Mouse (Mus musculus) left cerebral cortex, adult 18-20 months (tissue): ENCODE measurements around the gene Nrgn. TPM values are rescaled to one million over a fixed set of nuclear protein-coding genes. Genes with fewer than 3 reads are reported as not detected.

Experiments
- DNase-seq, 2 experiments: peaks; one replicate each; pipeline ENCODE4 v3.0.0; 2021 to 2022; ENCODE audit warnings: low spot score in 2 of 2, mixed read lengths in 1 of 2
- total RNA-seq, 2 experiments: library from RNA; stranded (reverse); gene quantifications; 2 replicates each; pipeline ENCODE4 v1.2.3; 2021

Nrgn gene
- total RNA-seq, 2 experiments from 2014 or later: 1,653 to 1,729 TPM

DNA sequence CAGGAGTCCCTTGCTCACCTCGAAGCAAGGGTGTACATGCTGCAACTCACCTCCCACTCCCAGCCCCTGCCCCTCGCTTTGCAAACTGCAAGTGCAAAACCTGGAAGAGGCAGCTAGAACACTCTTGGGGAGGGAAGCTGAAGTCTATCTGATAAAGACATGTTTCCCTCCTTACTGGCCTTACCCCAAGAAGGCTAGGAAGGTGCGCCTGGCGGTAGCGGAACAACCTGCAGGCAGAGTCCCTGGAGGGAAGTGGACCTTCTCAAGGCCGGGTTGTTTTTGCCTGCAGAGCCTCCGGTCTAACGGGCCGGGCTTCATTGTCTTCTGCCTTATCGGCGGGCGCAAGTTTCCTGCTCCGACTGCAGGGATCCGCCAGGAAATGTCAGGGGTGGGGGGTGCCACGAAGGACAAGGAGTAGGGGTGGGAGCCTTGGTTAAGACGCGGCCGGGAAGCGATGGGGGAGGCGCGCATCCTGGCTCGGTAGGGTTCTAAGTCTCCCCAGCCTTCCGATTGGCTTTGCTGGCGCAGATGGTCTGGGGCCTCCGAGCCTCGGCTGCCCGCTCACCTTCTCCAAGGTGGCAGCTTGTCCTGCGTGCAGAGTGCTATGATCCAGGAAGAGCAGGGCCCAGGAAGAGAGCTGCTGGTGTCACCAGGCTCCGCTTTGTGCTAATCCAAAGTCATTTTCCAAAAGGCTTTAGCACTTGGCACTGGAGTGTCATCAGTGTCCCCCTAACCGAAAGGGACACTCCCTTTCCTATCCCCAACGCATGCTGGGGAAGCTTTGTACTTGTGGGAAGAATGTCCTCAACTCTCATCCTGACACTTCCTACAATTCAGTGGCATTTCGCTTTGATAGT, 22.4 kb downstream of the Nrgn start:
- DNase-seq: no peak

DNA sequence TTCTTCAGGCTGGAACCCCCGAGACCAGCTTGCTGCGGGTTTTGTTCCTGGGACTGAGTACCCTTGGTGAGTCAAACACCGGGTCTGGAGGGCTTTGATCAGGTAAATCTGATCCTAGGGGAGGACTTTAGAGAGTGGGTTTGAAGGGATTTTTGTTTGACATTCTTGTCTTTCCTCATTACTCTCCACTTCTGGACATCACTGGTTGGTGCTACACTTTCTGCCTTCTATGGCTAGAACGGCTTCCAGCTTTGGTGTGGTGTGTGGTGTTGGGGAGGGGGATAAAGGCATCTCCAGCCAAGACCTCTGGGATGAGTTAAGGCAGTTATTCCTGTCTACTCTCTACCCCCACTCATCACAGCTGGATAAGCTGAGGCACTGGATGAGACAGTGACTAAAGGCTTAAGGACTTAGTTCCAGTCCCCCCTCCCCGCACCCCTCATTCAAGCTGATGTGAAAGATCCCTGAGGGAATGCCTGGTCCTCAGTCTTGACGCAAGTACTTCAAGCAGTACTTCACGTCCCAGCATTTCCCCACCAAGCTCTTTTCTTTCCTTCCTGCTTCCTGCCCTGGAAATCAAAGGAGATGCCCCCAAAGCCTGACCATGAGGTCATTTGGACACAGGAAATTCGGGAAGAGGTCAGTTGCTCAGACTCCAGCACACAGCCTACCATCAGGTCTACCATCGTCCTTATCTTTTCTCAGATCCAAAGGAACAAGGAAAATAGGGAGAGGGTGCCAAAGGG, 24.3 kb downstream of the Nrgn start:
- DNase-seq: no peak

DNA sequence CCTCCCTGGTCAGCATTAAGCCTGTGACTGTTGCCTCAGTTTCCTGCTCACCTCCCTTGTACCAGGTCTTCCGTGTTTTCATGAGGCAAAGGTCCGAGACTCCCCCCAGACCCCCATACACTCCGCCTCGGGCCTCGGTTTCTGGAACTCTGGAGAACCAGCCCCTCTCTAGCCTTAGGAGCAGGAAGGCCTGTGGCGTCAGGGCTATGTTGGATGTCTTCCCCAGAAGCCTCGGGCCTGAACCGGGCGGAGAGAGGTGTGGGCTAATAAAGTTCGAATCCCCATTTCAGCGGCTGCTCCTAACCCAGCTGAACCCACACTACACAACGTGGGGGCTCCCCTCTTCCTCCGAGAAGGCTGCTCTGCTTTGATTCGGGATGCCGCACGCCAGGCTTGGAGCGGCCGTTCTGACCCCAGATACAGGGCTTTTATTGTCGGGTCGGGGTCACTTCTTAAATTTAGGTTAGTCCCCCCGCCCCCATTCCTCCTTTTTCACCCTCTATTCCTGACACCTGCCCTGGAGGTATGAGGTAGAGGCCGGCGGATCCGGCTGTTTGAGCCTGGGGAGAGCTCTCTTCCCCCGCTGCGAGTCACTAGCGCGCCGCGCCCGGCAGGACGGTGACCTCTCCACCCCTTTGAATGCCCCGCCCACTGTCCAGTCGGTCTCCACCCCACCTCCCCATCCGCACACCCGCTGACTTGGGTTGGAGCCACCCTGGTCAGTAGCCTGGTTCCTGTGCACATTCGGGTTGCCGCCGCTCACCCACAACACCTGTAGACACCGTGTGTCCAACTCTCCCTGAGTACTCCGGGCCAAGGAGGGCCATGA, 25.1 kb downstream of the Nrgn start, which contains the start of gene Esam:
Gene Esam (plus strand): TSS at position 683 of the 829 bp plus-strand sequence.
- no peak for DNase-seq

DNA sequence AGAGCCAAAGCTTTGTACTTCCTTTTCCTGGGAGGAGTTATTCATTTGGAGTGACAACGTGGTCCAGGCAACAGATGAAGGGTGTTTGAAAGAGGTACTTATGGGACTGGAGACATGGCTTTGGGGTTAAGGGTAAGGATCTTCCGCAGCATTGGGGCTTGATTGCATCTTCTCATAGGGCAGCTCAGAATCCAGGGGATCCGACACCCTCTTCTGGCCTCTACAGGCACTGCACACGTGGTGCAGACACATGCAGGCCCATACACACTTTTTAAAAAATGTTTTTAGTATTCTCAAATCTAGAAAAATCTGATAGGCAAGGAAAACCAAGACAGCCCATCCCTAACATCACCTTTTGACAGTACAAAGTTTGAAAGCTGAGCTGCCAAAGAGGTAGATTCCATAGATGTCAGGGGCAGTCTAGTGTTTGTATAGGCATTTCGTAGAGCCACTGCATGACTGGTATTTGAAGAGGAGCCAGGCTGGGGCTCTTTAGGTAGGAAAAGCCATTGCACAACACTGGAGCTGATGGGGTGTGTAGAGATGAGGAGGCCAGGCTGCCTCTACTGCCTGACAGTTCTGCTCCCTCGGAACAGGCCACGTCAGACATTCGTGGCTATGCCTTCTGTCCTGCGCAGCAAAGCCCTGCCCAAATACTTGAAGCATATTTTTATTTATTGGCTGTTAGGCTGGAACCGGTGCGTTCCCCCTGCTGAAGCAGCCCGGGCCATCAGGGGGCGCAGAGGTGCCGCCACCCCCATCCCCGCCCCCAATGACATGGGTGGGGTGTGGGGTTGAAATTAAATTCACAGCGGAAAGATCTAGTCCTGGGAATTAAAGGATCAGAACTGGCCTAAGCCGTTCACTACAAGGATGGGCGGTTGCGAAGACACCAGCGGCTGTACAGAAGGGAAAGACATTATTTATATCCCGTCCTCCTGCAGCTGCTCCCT, 26.0 kb downstream of the Nrgn start:
- DNase-seq: no peak

DNA sequence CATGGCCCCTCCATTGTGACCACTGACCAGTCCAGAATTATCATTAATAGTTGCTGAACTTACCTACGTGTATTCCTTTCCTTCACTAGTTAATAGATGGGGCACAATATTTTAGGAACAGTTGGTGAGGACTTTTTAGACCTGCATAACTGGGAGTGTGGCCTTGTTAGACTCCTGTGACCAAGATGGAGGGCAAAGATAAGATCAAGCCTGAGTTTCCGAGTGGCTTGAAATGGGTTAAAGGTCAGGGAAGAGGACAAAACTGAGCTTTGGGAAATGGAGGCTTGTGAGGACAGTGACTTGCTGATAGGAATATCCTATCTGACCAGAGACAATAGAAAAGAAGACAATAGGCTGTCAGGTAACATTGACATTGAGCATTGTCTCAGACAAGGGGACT, 27.2 kb downstream of the Nrgn start:
- DNase-seq: no peak

DNA sequence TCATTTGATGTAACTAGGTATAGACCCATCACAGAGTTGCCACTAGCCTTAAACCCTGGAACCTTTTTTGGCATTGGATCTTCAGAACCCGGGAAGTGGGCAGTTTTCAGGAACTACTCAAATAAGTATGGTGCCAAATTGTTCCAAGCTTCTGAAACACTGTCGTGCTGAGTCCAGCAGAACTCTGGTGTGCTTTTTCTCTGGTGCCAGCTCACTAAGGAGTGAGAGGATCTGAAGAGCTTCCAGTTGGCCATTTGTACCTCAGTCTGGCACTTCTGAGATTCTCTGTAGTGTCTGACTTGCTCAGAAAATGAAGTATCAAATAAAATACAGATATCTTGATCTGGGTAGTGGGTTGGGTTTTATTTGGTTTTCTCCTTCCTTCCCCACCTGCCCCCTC, 32.7 kb downstream of the Nrgn start:
- no peak for DNase-seq

DNA sequence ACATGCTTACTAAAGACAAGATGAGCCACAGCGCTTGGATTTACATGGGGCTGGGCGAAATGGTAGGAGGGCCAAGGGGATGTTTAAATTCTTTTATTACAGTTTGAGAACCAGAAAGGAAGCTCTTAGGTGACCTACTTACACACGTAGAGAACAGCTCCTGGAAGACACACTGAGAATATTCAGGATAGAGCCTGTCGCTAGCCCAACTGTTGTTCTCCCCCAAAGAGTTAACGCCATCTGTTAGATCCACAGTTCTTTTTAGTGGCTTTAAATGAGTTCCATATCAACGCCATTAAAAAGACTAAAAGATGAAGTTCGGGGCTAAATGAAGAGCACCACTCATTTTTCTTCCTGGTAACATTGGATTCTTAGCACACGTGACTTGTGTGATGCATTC, 33.7 kb downstream of the Nrgn start:
- no peak for DNase-seq

DNA sequence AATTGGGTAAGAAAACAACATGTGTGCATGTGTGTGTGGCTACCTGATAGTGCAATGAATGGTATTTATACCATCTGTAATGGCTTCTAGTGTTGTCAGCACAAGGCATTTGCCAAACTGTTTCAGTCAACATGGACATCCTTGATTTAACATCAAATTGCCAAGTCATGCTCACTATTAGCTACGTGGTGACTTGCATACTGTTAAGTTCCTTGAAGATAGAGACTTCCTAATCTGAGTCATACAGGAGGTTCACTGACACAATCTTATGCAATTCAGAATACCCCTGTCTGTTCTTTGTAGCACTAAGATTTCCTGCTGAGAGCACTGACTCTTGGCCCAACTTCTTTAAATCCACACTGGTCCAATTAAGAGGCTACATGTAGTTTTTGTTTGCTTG, 35.2 kb downstream of the Nrgn start:
- no peak for DNase-seq

DNA sequence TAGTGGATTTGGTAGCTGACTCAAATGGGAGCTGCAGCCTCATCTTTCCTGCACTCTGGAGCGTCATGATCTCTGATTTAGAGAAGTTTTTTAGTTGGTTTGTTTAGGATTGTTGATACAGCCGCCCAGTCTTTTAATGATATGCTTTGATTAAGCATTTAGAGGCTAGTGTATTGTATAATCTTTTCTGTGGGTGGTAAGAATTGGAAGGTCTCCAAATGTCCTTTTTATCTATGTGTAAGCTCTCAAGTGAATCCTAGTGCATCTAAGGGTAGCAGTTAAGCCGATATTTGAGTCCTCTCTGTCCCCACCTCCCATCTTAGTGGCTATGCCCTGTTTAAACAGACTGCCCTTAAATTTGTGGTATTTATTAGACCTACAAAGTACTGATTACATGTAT, 38.2 kb downstream of the Nrgn start:
- no peak for DNase-seq

DNA sequence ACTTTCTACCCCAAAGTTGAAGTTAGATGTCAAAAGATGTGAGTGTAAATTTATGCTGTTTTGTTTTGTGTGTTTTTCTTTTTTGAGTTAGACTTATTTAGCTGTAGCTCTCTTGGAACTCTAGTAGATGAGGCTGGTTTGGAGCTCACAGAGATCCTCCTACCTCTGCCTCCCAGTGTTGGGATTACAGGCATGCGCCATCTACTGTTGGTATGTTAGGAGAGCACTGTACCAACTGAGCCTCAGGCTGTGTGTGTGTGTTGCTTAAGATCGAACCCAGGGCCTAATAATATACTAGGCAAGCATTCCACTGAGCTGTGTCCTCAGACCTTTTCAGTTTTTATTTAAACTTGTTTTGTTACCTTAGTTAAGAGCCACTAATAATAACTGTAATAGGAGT, 40.6 kb downstream of the Nrgn start:
- DNase-seq: no peak

DNA sequence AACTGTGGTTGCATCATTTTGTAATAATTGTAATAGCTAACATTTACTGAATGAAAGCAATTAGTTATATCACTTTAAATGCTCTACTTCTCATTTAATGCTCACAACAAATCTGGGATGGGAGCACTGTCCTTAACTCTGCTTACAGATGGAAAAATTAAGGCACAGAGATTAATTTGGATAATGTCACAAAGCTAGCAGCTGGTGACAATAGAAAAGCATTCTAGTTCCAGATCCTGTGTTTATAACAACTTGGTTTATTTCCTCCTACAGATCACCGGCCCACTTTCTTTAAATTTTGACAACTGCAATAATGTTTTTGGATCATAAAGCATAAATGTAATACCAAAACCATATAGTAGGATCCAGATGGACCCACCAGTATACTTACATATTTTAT, 46.7 kb downstream of the Nrgn start:
- DNase-seq: no peak

DNA sequence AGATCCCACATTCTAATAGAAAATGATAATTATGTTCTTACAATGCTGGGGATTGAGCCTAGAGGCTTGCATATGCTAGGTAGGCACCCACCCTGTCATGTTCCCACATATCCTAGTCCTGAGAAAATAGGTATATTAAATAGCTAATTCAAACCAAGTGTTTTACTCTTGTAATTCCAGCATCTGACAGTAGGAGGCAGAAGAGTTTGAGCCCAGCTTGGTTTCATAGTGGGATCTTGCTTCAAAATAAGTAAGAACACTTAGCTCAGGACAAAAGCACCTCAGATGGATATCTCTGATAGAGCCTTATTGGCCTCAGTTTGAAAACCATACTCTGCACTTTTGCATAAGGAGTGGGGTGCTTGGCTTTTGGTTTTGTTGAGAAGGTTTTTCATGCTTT, 48.4 kb downstream of the Nrgn start:
- no peak for DNase-seq

DNA sequence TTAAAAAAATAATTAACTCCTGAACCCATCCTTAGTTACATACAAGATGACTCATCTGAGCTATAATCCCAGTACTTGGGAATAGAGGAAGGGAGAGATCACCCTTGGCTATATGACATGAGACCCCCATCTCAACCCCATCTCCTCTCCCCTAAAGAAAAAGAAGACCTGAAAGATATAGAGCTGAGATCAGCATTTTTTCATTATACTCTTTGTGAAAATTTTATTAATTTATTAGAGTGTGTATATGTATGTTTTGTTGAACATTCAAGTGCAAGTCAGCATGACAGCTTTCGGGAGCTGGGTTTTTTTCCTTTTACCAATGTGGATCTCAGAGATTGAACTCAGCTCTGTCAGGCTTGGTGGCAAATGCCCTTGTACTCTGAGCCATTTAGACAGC, 51.5 kb downstream of the Nrgn start:
- no peak for DNase-seq

DNA sequence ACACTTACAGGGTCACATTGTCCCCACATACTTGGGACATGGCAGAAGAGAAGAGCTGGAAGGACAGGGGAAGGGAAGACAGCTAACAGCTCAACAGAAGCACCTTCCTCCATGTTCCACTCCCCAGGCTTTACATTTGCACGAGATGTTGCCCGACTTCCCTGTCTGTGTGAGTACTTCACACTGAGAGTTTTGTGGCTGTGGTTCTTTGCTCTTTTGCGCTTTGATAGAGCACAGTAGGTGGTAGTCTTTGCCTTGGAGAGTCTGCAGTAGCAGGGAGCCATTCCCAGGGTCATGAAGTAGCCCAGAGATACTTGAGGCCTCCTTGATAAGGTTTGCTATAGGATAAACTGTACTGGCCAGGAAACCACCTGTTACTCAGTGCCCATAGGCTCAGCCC, 52.5 kb downstream of the Nrgn start:
- DNase-seq: no peak

DNA sequence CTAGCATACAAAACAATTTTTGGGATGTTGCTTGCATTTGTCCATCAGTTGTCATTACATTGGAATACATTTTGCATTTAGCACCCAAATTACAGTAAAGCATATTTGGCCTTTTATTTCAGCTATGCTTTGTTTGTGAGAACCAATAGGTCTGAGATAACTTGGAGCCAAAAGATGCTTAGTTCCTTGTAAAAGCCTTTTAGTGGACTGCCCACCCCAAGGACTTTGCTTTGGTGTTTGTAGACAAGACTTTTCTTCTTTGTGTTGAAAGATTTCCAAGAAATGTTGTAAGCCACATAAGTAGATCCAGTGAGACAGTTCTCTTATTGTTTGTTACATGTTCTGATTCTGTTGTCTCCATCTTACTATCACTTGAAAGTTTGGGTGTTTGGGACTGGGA, 56.4 kb downstream of the Nrgn start:
- DNase-seq: no peak

DNA sequence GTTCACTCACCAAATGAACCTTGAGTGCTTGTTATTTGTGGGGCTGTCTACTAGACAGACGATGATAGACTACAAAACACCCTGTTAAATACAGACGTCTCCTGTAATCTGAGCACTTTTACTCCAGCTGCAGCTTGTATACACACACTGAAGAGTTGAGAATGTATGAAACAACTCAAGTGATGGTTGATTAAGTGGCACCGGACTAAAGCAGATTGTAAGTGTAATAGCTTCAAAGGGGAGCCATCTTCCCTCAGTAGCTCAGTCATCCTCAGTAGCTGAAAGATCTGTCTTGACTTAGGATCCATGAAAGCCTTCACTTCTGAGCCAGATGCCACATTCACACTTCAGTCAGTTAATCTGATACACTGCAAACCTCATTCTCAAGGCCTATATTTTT, 56.9 kb downstream of the Nrgn start:
- DNase-seq: no peak
